Mouse (Mus musculus): Measurements from ENCODE around the gene Slc25a51.

GRCm38 (mm10) chr4:45431316-45431715 lies 22.8 kb upstream of the Slc25a51 start:
- TF ChIP-seq USF1 (IDR thresholded peaks at IDR 0.05; ENCODE audit: low read depth) (no peak), POLR2A (IDR thresholded peaks at IDR 0.05; ENCODE audit: insufficient read length, low read depth) (no peak), E2F4 (IDR thresholded peaks at IDR 0.05; ENCODE audit: insufficient read depth) (no peak)
